Mouse (Mus musculus) hindbrain, embryonic 15.5 days (tissue): ENCODE measurements around the gene 4930442H23Rik. TPM values are rescaled to one million over a fixed set of nuclear protein-coding genes. Genes with fewer than 3 reads are reported as not detected.

ENCODE experiments used
- ATAC-seq: fragments of 200-750 bp; cut with Nextera tagmentation; 2 replicates; pipeline ENCODE4 v1.8.0; 2017; ENCODE audit warnings: low read depth, moderate number of reproducible peaks, moderate TSS enrichment; ENCODE audit not compliant: low FRiP score
- H3K27ac ChIP-seq: fragments of 300-500 bp; sonication (generic); replicated peaks from 2 replicates; pipeline ENCODE4 v1.5.1; 2015; ENCODE audit warnings: mild to moderate bottlenecking, inconsistent platforms
- H3K27me3 ChIP-seq: fragments of 300-500 bp; sonication (generic); 2 replicates; pipeline ENCODE4 v1.6.1; 2015; ENCODE audit warnings: control low read depth, inconsistent platforms
- H3K36me3 ChIP-seq: fragments of 300-500 bp; sonication (generic); 2 replicates; pipeline ENCODE4 v1.6.1; 2015; ENCODE audit warnings: control low read depth, inconsistent platforms
- H3K4me1 ChIP-seq: fragments of 300-500 bp; sonication (generic); replicated peaks from 2 replicates; pipeline ENCODE4 v1.6.1; 2015; ENCODE audit warnings: control low read depth, inconsistent platforms
- H3K4me2 ChIP-seq: fragments of 300-500 bp; sonication (generic); 2 replicates; pipeline ENCODE4 v1.6.1; 2015; ENCODE audit warnings: moderate library complexity, mild to moderate bottlenecking, inconsistent platforms
- H3K4me3 ChIP-seq: fragments of 300-500 bp; sonication (generic); 2 replicates; pipeline ENCODE4 v1.5.1; 2015; ENCODE audit warnings: mild to moderate bottlenecking, inconsistent platforms
- H3K9ac ChIP-seq: fragments of 300-500 bp; sonication (generic); 2 replicates; pipeline ENCODE4 v1.6.1; 2015; ENCODE audit warnings: inconsistent platforms
- H3K9me3 ChIP-seq: fragments of 300-500 bp; sonication (generic); 2 replicates; pipeline ENCODE4 v1.6.1; 2016; ENCODE audit warnings: control low read depth, inconsistent platforms
- WGBS: fragments of 180-500 bp; shearing (Covaris S2); methylation state at CpG from one replicate; pipeline ENCODE4 v1.1.7; 2015; 5-methylcytosine and 5-hydroxymethylcytosine counted together
- polyA plus RNA-seq: library from polyadenylated mRNA; unstranded; fragments of >200 nt; fragmentation: Nextera tagmentation; extraction: Ambion mirVana; gene quantifications from 2 replicates; pipeline ENCODE4 v1.2.1, GENCODE M21; 2015

4930442H23Rik gene
- polyA plus RNA-seq, 1 experiment from 2014 or later, result 0.31 TPM

- Histone ChIP-seq H3K27ac (no peak overlapping the region), H3K27me3 (peaks cover 27% of the 10 kb centered on the region)
- WGBS, result 79% methylated on average over 4 of the region's 4 CpGs
These were observed 11.7 kb upstream of the 4930442H23Rik start for GRCm38 (mm10) chr10:81195300-81195699.

DNA sequence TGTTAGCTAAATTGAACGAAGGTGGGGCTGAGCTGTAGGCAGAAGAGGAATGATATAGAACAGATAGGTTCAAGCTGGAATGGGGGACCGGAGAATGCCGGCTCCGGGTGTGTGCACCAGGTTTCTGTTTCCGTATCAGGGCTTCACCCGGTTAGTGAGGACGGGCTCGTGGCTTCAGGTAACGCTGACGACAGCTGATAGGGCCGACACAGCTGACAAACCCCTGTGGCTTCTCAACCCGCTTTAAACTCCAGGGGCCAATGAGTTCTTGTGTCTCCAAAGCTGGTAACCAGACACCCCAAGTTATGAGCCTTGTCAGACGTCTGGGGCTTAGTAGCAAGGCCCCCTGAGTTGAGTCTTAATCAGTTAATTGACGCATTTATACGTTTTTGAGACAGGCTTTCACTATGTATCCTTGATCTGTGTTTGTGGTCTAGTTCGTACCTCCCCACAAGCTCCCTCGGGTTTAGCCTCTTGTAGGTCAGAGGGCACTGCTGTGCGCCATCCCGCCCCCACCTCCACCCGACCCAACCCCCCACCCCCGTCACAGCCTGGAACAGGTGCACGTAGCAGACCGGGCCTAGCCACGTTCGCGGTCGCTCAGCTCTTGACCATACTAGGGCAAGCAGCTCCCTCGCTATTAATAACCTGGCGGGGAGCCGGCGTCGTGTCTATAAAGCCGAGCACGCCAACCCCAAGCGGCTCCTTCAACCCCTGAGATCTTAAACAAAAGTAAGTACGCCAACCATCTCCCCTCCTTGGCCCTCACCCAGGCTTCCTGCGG, 10.5 kb upstream of the 4930442H23Rik start:
- peaks cover 27% of the 10 kb centered on the region for H3K27me3 ChIP-seq
- H3K4me3 ChIP-seq, result no peak overlapping the region
- no peaks in the 10 kb centered on the region for H3K9me3 ChIP-seq
- ATAC-seq, result no peak
- H3K4me2 ChIP-seq, result 0 out of 2 replicates have a peak overlapping the region, but pooled peaks have one; percentile 18
- peak overlapping the region; percentile 32; the same call in 1 of the 2 replicates for H3K9ac ChIP-seq
- peaks cover 7% of the 10 kb centered on the region; the same call in 1 of the 2 replicates for H3K36me3 ChIP-seq
- WGBS, result 16% methylated on average over 37 of the region's 37 CpGs
- H3K4me1 ChIP-seq, result peaks cover 30% of the 10 kb centered on the region
- no peak overlapping the region for H3K27ac ChIP-seq

More at GRCm38 (mm10) chr10:81195300-81195699, 11.7 kb upstream of the 4930442H23Rik start:
- Histone ChIP-seq H3K4me1 (peaks cover 30% of the 10 kb centered on the region), H3K9me3 (no peaks in the 10 kb centered on the region), H3K36me3 (peaks cover 5% of the 10 kb centered on the region; the same call in 1 of the 2 replicates), H3K4me2 (no peak overlapping the region), H3K4me3 (no peak overlapping the region), H3K9ac (no peak overlapping the region)
- no peak for ATAC-seq

GRCm38 (mm10) chr10:81192968-81193501, 9.4 kb upstream of the 4930442H23Rik start:
- Histone ChIP-seq H3K27ac (peak overlapping the region; percentile 99), H3K9me3 (no peaks in the 10 kb centered on the region), H3K4me1 (peaks cover 30% of the 10 kb centered on the region), H3K36me3 (peaks cover 13% of the 10 kb centered on the region; the same call in 1 of the 2 replicates), H3K4me2 (peak overlapping the region; percentile 99), H3K4me3 (peak overlapping the region; percentile 66), H3K9ac (peak overlapping the region; percentile 80), H3K27me3 (peaks cover 27% of the 10 kb centered on the region)
- WGBS, result 3% methylated on average over 19 of the region's 19 CpGs
- ATAC-seq, result peak; percentile 2; the same call in 1 of the 2 replicates

DNA sequence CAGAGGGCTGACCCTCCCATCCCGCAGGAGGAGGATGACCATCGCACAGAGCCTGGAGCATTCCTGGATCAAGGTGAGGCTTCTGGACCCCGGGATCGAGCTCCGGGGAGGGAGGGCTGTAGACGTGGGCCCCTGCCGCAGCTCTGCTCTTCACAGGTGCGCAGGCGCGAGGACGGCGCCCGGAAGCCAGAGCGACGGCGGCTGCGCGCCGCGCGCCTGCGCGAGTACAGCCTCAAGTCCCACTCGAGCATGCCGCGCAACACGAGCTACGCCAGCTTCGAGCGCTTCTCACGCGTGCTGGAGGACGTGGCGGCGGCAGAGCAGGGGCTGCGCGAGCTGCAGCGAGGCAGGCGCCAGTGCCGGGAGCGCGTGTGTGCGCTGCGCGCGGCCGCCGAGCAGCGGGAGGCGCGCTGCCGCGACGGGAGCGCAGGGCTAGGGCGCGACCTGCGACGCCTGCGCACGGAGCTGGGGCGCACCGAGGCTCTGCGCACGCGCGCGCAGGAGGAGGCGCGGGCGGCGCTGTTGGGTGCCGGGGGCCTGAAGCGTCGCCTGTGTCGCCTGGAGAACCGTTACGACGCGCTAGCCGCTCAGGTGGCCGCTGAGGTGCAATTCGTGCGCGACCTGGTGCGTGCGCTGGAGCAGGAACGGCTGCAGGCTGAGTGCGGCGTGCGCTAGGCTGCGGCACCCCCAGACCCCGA, 8.8 kb upstream of the 4930442H23Rik start:
- Histone ChIP-seq H3K27me3 (peaks cover 24% of the 10 kb centered on the region), H3K4me2 (peak overlapping the region; percentile 99), H3K27ac (peak overlapping the region; percentile 99), H3K4me3 (peak overlapping the region; percentile 66), H3K9ac (peak overlapping the region; percentile 80), H3K36me3 (peaks cover 13% of the 10 kb centered on the region; the same call in 1 of the 2 replicates), H3K4me1 (peaks cover 30% of the 10 kb centered on the region), H3K9me3 (no peaks in the 10 kb centered on the region)
- WGBS, result under 1% methylated on average over 76 of the region's 93 CpGs
- ATAC-seq, result peak; percentile 90

- H3K4me1 ChIP-seq, result peaks cover 30% of the 10 kb centered on the region
- H3K4me3 ChIP-seq, result no peak overlapping the region
- H3K9ac ChIP-seq, result no peak overlapping the region
- ATAC-seq, result no peak
- no peaks in the 10 kb centered on the region for H3K9me3 ChIP-seq
- H3K36me3 ChIP-seq, result peaks cover 17% of the 10 kb centered on the region
- peaks cover 16% of the 10 kb centered on the region for H3K27me3 ChIP-seq
- WGBS, result 90% methylated on average over 18 of the region's 18 CpGs
- H3K27ac ChIP-seq, result peak overlapping the region; percentile 99
- H3K4me2 ChIP-seq, result peak overlapping the region; percentile 99
These were observed 7.8 kb upstream of the 4930442H23Rik start for GRCm38 (mm10) chr10:81191342-81191982.

- Histone ChIP-seq H3K9ac (no peak overlapping the region), H3K27ac (peak overlapping the region; percentile 99; the same call in 1 of the 2 replicates), H3K4me1 (peaks cover 30% of the 10 kb centered on the region), H3K4me2 (no peak overlapping the region), H3K27me3 (peaks cover 14% of the 10 kb centered on the region), H3K36me3 (peaks cover 17% of the 10 kb centered on the region), H3K4me3 (no peak overlapping the region), H3K9me3 (no peaks in the 10 kb centered on the region)
- 70% methylated on average over 6 of the region's 6 CpGs for WGBS
- ATAC-seq, result no peak
These were observed 7.3 kb upstream of the 4930442H23Rik start for GRCm38 (mm10) chr10:81190912-81191321.

DNA sequence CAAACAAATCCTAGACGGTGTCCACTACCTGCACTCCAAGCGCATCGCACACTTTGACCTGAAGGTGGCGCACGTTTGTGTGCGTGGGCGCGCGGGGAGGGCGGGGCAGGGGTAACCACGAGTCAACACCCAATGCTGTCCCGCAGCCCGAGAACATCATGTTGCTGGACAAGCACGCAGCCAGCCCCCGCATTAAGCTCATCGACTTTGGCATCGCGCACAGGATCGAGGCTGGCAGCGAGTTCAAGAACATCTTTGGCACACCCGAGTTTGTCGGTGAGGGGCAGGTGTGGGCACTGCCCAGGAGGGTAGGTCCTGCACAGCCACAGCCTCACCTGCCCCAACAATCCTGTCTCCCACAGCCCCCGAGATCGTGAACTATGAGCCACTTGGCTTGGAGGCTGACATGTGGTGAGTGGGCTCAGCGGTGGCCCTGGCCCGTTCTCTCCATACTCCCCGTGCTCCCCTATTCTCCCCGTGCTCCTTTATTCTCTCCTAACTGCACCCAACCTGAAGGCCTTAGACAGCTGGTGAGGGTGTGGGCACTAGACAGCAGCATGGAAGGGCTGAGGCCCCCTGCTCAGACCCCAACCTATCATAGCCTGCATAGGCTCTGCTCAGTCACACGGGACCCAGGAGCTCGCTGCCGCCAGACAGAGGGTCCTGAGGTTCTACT, 6.7 kb upstream of the 4930442H23Rik start:
- no peaks in the 10 kb centered on the region for H3K9me3 ChIP-seq

DNA sequence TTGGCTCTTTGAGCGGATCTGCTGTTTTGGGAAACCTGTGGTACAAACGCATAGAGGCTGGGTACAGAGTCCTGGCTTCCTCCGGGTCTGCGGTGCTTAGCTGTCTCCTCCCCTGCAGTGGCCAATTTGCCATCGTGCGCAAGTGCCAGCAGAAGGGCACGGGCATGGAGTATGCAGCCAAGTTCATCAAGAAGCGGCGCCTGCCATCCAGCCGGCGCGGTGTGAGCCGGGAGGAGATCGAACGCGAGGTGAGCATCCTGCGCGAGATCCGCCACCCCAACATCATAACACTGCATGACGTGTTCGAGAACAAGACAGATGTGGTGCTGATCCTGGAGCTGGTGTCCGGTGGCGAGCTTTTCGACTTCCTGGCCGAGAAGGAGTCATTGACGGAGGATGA, 6.2 kb upstream of the 4930442H23Rik start:
- ATAC-seq, result no peak
- H3K27me3 ChIP-seq, result 0 out of 2 replicates have a peak, but pooled peaks cover 3% of the 10 kb centered on the region
- no peak overlapping the region for H3K9ac ChIP-seq
- no peak overlapping the region for H3K27ac ChIP-seq
- H3K4me3 ChIP-seq, result no peak overlapping the region
- H3K4me1 ChIP-seq, result peaks cover 35% of the 10 kb centered on the region
- no peak overlapping the region for H3K4me2 ChIP-seq
- peaks cover 27% of the 10 kb centered on the region for H3K36me3 ChIP-seq
- no peaks in the 10 kb centered on the region for H3K9me3 ChIP-seq
- WGBS, result 81% methylated on average over 26 of the region's 26 CpGs

More for the DNA sequence above, 6.7 kb upstream of the 4930442H23Rik start:
- H3K4me2 ChIP-seq, result no peak overlapping the region
- peaks cover 21% of the 10 kb centered on the region for H3K36me3 ChIP-seq
- no peak overlapping the region for H3K27ac ChIP-seq
- 71% methylated on average over 31 of the region's 31 CpGs for WGBS
- H3K9ac ChIP-seq, result no peak overlapping the region
- no peak for ATAC-seq
- peaks cover 30% of the 10 kb centered on the region for H3K4me1 ChIP-seq
- H3K27me3 ChIP-seq, result peaks cover 8% of the 10 kb centered on the region
- H3K4me3 ChIP-seq, result no peak overlapping the region

DNA sequence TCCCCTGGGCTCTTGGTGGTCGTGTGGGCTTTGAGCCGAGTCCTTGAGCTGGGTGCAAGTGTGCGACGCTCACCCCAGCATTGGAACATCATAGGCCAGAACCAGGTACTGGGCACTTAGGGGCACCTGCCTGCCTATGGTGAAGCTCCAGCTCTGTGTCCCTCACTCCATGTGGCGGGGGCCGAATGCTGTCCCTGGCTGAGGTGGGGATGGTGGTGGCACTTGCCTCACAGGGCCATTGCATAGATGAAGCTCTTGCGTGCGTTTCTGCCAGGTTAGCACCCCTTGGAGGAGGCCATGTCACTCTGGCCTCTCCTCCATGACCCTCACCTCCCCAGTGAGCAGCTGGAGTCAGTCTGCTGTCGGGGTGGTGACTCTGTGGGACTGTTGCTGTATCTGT, 3.5 kb upstream of the 4930442H23Rik start:
- Histone ChIP-seq H3K4me3 (no peak overlapping the region), H3K27ac (no peak overlapping the region), H3K9me3 (no peaks in the 10 kb centered on the region), H3K9ac (no peak overlapping the region), H3K27me3 (no peaks in the 10 kb centered on the region), H3K4me1 (peaks cover 33% of the 10 kb centered on the region), H3K36me3 (peaks cover 38% of the 10 kb centered on the region), H3K4me2 (no peak overlapping the region)
- WGBS, result 96% methylated on average over 9 of the region's 9 CpGs
- ATAC-seq, result no peak

DNA sequence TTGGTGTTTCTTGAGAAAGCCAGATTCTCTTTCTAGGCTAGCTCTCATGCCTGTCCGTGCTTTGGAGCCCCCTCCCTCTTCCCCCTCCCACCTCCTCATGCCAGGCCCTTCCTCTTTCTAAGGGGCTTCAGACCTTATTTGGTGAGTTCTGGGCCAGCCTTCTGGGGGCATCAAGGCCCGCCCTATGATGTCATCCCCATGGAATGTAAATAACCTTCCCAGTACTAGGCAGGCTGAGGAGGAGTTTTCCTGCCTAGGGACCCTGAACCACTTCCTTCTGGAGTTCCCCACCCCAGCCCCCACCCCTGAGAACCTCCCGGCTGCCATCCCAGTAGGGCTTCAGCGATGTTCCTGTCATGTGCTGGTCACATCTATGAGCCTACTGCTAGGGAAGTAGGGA, 1.1 kb upstream of the 4930442H23Rik start:
- H3K36me3 ChIP-seq, result peaks cover 55% of the 10 kb centered on the region
- no peaks in the 10 kb centered on the region for H3K27me3 ChIP-seq
- peaks cover 32% of the 10 kb centered on the region for H3K4me1 ChIP-seq
- no peak for ATAC-seq
- no peaks in the 10 kb centered on the region for H3K9me3 ChIP-seq
- 72% methylated on average over 4 of the region's 4 CpGs for WGBS
- H3K27ac ChIP-seq, result no peak overlapping the region
- no peak overlapping the region for H3K9ac ChIP-seq
- H3K4me2 ChIP-seq, result no peak overlapping the region
- H3K4me3 ChIP-seq, result no peak overlapping the region
